Mouse (Mus musculus) layer of hippocampus, adult 11-12 months (tissue): Measurements from ENCODE around the gene Gja4.

Source experiments
- DNase-seq: peaks from one replicate; pipeline ENCODE4 v3.0.0; 2022; ENCODE audit warnings: low spot score

Gene Gja4

GRCm38 (mm10) chr4:127324296-127324695 lies 10.5 kb upstream of the Gja4 start:
- DNase-seq: no peak

- no peak for DNase-seq
Observed at GRCm38 (mm10) chr4:127323651-127324050, 9.8 kb upstream of the Gja4 start.

DNA sequence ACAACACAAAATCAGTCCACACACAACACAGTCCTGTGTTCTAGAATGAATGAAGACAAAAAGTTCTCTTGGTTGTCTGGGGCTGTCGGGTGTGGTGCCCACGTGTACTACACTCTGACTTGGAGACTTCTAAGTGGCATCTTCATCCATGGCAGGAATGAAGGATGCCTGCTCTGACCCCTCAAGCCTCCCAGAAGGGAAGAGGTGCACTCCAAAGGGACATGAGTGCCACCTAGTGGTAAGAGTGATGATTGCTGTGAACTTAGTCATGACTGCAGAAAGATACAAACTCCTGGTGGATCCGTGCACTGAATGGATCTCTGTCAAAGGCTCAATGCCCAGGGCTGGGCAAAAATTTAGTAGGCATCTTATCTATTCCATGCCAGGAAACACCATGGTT lies 5.8 kb upstream of the Gja4 start:
- peak; percentile 73 for DNase-seq

GRCm38 (mm10) chr4:127317143-127317542 lies 3.3 kb upstream of the Gja4 start:
- no peak for DNase-seq

DNA sequence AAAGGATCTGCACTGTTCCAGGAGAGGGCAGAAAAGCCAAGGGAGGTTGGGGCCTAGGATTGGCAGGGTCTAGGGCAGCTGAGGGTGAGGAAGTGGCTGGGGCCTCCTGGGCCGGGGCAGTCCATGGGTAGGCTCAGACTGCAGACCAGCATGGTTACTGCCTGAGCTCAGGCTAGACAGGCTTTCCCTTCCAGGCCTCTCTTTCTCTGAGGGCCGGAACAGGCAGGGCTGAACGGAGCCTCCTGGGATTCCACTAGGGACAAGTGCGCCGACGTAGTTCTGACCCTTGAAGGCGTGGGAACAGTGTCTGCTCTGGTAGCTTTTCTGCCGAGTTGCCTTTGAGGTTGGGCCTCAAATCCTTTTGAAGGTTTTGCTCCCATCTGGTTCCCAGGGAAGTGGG lies 1.9 kb upstream of the Gja4 start:
- DNase-seq: no peak

GRCm38 (mm10) chr4:127314585-127314984 lies 746 bp upstream of the Gja4 start:
- no peak for DNase-seq

- no peak for DNase-seq
Observed at GRCm38 (mm10) chr4:127312349-127312748, 1.5 kb downstream of the Gja4 start.

DNA sequence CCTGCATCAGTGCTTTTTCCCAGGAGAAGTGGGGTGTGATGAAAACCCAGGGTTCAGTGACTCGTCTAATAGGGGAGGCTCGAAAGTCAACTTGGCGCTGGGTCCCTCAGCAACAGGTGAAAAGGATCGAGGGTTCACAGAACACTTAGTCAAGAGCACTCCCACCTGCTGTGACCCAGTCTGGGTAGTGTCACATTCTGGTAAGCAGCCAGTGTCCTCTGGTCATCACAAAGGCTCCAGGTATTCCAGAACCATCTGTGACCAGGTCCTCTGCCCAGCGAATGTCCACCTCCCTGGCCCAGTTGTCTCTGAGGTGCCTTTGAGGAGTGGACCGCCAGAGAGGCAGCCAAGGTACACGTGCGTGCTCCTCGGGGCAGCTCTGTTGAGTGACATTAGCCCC lies 2.3 kb downstream of the Gja4 start:
- no peak for DNase-seq

GRCm38 (mm10) chr4:127306915-127307314 lies 6.9 kb downstream of the Gja4 start:
- DNase-seq: no peak

- no peak for DNase-seq
Observed at GRCm38 (mm10) chr4:127303796-127304195, 10.0 kb downstream of the Gja4 start.

GRCm38 (mm10) chr4:127300503-127300902 lies 13.3 kb downstream of the Gja4 start:
- no peak for DNase-seq

DNA sequence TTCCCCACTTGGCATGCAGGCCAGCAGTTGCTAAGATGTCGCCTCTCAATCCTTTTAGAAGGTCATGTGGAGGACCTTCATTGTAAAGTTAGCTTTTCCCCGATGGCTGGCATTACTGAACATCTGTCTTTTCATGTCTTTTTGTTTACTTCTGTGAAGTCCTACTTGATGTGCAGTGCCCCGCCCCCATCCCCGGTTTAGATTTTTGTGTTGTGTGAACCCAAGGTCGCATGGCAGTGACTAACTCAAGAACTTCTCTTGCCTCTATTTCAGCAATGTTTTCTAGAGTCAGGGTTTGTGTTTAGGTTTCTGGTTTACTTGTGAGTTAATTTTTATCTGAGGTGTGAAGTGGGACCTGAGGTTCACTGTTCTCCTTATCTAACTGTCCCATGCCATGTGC lies 21.2 kb downstream of the Gja4 start:
- DNase-seq: no peak

GRCm38 (mm10) chr4:127289039-127289548 lies 24.7 kb downstream of the Gja4 start:
- DNase-seq: no peak

DNA sequence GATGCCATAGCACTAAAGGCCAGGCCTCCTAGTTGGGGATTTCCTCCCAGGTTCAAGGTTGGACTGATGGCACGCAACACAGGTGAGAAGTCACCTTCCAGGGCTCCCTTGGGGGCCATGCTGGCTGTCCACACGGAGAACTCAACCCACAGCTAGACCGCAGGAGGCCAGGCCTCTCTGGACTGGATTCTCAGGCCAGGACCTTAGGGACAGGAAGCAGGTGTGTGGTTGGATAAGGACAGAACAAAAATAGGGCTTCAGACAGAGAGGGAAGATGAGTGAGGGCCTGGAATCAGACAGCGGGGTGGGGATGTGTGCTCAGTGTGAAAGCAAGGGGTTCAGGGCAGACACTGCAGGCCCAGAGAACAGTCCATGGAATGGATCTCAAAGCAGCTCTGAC lies 26.9 kb downstream of the Gja4 start:
- no peak for DNase-seq

DNA sequence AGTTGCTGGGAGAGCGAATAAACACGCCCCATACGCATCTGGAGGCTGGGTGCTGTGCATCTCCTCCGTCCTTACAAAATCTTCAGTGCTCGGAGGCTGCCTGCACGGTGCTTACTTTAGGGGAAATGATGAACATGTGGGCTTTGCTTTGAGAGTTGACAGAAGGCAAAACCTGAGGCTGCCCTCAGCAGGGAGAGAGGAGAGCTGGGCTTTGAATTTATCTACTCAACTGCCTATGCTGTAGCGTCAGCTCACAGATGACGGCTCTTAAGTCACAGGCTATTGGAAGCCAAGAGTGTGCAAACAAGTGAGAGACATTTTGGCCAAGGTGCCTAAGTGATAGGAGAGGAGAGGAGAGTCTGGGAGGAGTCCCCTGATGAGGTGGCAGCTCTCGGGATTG lies 34.6 kb downstream of the Gja4 start:
- no peak for DNase-seq

- no peak for DNase-seq
Observed at GRCm38 (mm10) chr4:127278451-127279001, 35.3 kb downstream of the Gja4 start.

DNA sequence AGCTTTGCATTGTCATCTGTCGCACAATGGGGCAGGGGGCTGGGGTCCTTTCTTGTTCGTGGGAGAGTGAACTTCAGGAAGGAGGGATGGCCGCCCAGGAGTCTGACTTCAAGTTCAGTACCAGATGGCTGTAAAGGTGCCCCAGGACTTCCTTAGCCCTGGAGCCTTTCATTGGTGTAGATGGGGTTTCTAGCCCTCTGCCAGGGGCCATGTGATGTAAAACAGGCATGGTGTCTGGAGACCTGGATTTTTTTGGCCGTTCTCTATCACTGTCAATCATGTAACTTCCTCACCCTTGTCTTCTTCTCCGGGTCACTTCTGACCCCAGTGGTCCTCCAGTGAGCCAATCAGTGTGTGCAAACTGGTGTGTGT lies 49.7 kb downstream of the Gja4 start:
- no peak for DNase-seq

GRCm38 (mm10) chr4:127263438-127264182 lies 50.2 kb downstream of the Gja4 start:
- no peak for DNase-seq

GRCm38 (mm10) chr4:127261601-127262000 lies 52.2 kb downstream of the Gja4 start:
- DNase-seq: no peak
